Mouse (Mus musculus) forebrain, embryonic 11.5 days (tissue): ENCODE measurements around the gene Tnik. TPM values are rescaled to one million over a fixed set of nuclear protein-coding genes. Genes with fewer than 3 reads are reported as not detected.

Experiments
- ATAC-seq: fragments of 200-750 bp; cut with Nextera tagmentation; replicated peaks from 2 replicates; pipeline ENCODE4 v1.8.0; 2017; ENCODE audit warnings: moderate TSS enrichment; ENCODE audit not compliant: low FRiP score
- DNase-seq: peaks from one replicate; pipeline ENCODE4 v3.0.0-alpha.2; 2017; ENCODE audit warnings: low spot score
- H3K27ac ChIP-seq: fragments of 300-500 bp; sonication (generic); 2 replicates; pipeline ENCODE4 v1.5.1; 2014; ENCODE audit warnings: low read depth, low read length
- H3K27me3 ChIP-seq: fragments of 300-500 bp; sonication (generic); 2 replicates; pipeline ENCODE4 v1.6.1; 2014; ENCODE audit warnings: mild to moderate bottlenecking, low read length, mixed read lengths; ENCODE audit not compliant: control insufficient read depth, insufficient read depth
- H3K36me3 ChIP-seq: fragments of 300-500 bp; sonication (generic); 2 replicates; pipeline ENCODE4 v1.6.1; 2014; ENCODE audit warnings: mild to moderate bottlenecking, low read length, moderate library complexity, mixed read lengths; ENCODE audit not compliant: control insufficient read depth, insufficient read depth
- H3K4me1 ChIP-seq: fragments of 300-500 bp; sonication (generic); replicated peaks from 2 replicates; pipeline ENCODE4 v1.6.1; 2014; ENCODE audit warnings: low read length, mixed read lengths; ENCODE audit not compliant: control insufficient read depth, insufficient read depth
- H3K4me2 ChIP-seq: fragments of 300-500 bp; sonication (generic); 2 replicates; pipeline ENCODE4 v1.6.1; 2014; ENCODE audit warnings: low read depth, mild to moderate bottlenecking, low read length, moderate library complexity, mixed read lengths; ENCODE audit not compliant: severe bottlenecking
- H3K4me3 ChIP-seq: fragments of 300-500 bp; sonication (generic); 2 replicates; pipeline ENCODE4 v1.5.1; 2014; ENCODE audit warnings: low read depth, low read length
- H3K9ac ChIP-seq: fragments of 300-500 bp; sonication (generic); 2 replicates; pipeline ENCODE4 v1.6.1; 2014; ENCODE audit warnings: low read length
- H3K9me3 ChIP-seq: fragments of 300-500 bp; sonication (generic); 2 replicates; pipeline ENCODE4 v1.6.1; 2016; ENCODE audit warnings: low read length, mixed read lengths; ENCODE audit not compliant: control insufficient read depth
- WGBS: fragments of 180-500 bp; shearing (Covaris S2); extraction: QIAGEN DNeasy Blood & Tissue Kit; methylation state at CpG from one replicate; pipeline ENCODE4 v1.1.7; 2014; 5-methylcytosine and 5-hydroxymethylcytosine counted together
- polyA plus RNA-seq: library from polyadenylated mRNA; unstranded; fragments of >200 nt; fragmentation: Nextera tagmentation; extraction: Ambion mirVana; gene quantifications from 2 replicates; pipeline ENCODE4 v1.2.1, GENCODE M21; 2014

The Tnik gene
- polyA plus RNA-seq, 1 experiment from 2014 or later, result 21.7 TPM

- no peak overlapping the region for H3K27ac ChIP-seq
- no peak overlapping the region for H3K9ac ChIP-seq
- no peaks in the 10 kb centered on the region for H3K9me3 ChIP-seq
- H3K4me1 ChIP-seq, result peaks cover 3% of the 10 kb centered on the region; the same call in 1 of the 2 replicates
- H3K4me2 ChIP-seq, result no peak overlapping the region
- H3K4me3 ChIP-seq, result no peak overlapping the region
- ATAC-seq, result peak; percentile 71; the same call in 1 of the 2 replicates
- no peaks in the 10 kb centered on the region for H3K36me3 ChIP-seq
- WGBS, result 33% methylated on average over 2 of the region's 2 CpGs
- peak; percentile 62 for DNase-seq
- H3K27me3 ChIP-seq, result no peaks in the 10 kb centered on the region
These were observed 153.0 kb downstream of the Tnik start for GRCm38 (mm10) chr3:28415986-28416385.

- H3K4me3 ChIP-seq, result no peak overlapping the region
- peaks cover 3% of the 10 kb centered on the region; the same call in 1 of the 2 replicates for H3K4me1 ChIP-seq
- DNase-seq, result no peak
- no peak overlapping the region for H3K9ac ChIP-seq
- no peaks in the 10 kb centered on the region for H3K27me3 ChIP-seq
- no peaks in the 10 kb centered on the region for H3K36me3 ChIP-seq
- no peak overlapping the region for H3K27ac ChIP-seq
- WGBS, result 86% methylated on average over 5 of the region's 5 CpGs
- ATAC-seq, result no peak
- no peak overlapping the region for H3K4me2 ChIP-seq
- H3K9me3 ChIP-seq, result no peaks in the 10 kb centered on the region
These were observed 154.2 kb downstream of the Tnik start for GRCm38 (mm10) chr3:28417091-28417715.

- H3K27ac ChIP-seq, result no peak overlapping the region
- no peak for DNase-seq
- H3K9ac ChIP-seq, result no peak overlapping the region
- ATAC-seq, result no peak
- H3K4me2 ChIP-seq, result no peak overlapping the region
- no peak overlapping the region for H3K4me3 ChIP-seq
- H3K4me1 ChIP-seq, result peaks cover 3% of the 10 kb centered on the region; the same call in 1 of the 2 replicates
- WGBS, result 89% methylated on average over 6 of the region's 6 CpGs
- no peaks in the 10 kb centered on the region for H3K9me3 ChIP-seq
- no peaks in the 10 kb centered on the region for H3K36me3 ChIP-seq
- H3K27me3 ChIP-seq, result no peaks in the 10 kb centered on the region
These were observed 157.2 kb downstream of the Tnik start for GRCm38 (mm10) chr3:28420194-28420593.

GRCm38 (mm10) chr3:28420698-28421097, 157.7 kb downstream of the Tnik start:
- Histone ChIP-seq H3K9ac (no peak overlapping the region), H3K4me3 (no peak overlapping the region), H3K9me3 (no peaks in the 10 kb centered on the region), H3K36me3 (no peaks in the 10 kb centered on the region), H3K4me2 (no peak overlapping the region), H3K4me1 (no peaks in the 10 kb centered on the region; the same call in 1 of the 2 replicates), H3K27ac (no peak overlapping the region), H3K27me3 (no peaks in the 10 kb centered on the region)
- no peak for ATAC-seq
- no peak for DNase-seq
- WGBS, result 59% methylated on average over 3 of the region's 3 CpGs

GRCm38 (mm10) chr3:28421798-28422197, 158.8 kb downstream of the Tnik start:
- WGBS, result 74% methylated on average over 6 of the region's 6 CpGs
- ATAC-seq, result no peak

GRCm38 (mm10) chr3:28422221-28422620, 159.2 kb downstream of the Tnik start:
- no peak for ATAC-seq
- Histone ChIP-seq H3K4me3 (no peak overlapping the region), H3K9ac (no peak overlapping the region), H3K4me2 (no peak overlapping the region), H3K36me3 (no peaks in the 10 kb centered on the region), H3K27ac (no peak overlapping the region), H3K9me3 (no peaks in the 10 kb centered on the region), H3K4me1 (no peaks in the 10 kb centered on the region), H3K27me3 (no peaks in the 10 kb centered on the region)
- DNase-seq, result no peak
- WGBS, result 91% methylated on average over 1 of the region's 1 CpGs

More at GRCm38 (mm10) chr3:28421798-28422197, 158.8 kb downstream of the Tnik start:
- no peaks in the 10 kb centered on the region for H3K27me3 ChIP-seq
- no peaks in the 10 kb centered on the region for H3K9me3 ChIP-seq
- no peak overlapping the region for H3K4me2 ChIP-seq
- no peak for DNase-seq
- no peaks in the 10 kb centered on the region for H3K4me1 ChIP-seq
- H3K4me3 ChIP-seq, result no peak overlapping the region
- H3K27ac ChIP-seq, result no peak overlapping the region
- no peak overlapping the region for H3K9ac ChIP-seq
- no peaks in the 10 kb centered on the region for H3K36me3 ChIP-seq

- Histone ChIP-seq H3K27ac (no peak overlapping the region), H3K9me3 (no peaks in the 10 kb centered on the region), H3K4me1 (no peaks in the 10 kb centered on the region), H3K4me3 (no peak overlapping the region), H3K4me2 (no peak overlapping the region), H3K36me3 (no peaks in the 10 kb centered on the region), H3K9ac (no peak overlapping the region), H3K27me3 (no peaks in the 10 kb centered on the region)
- 88% methylated on average over 6 of the region's 6 CpGs for WGBS
- no peak for ATAC-seq
- DNase-seq, result no peak
These were observed 162.9 kb downstream of the Tnik start for GRCm38 (mm10) chr3:28425911-28426310.

GRCm38 (mm10) chr3:28431459-28431858, 168.4 kb downstream of the Tnik start:
- Histone ChIP-seq H3K36me3 (no peaks in the 10 kb centered on the region), H3K27me3 (no peaks in the 10 kb centered on the region), H3K9ac (no peak overlapping the region), H3K27ac (no peak overlapping the region), H3K4me3 (no peak overlapping the region), H3K4me2 (no peak overlapping the region), H3K9me3 (no peaks in the 10 kb centered on the region), H3K4me1 (no peaks in the 10 kb centered on the region)
- ATAC-seq, result no peak
- DNase-seq, result no peak
- WGBS, result 93% methylated on average over 2 of the region's 2 CpGs

GRCm38 (mm10) chr3:28432321-28432720, 169.3 kb downstream of the Tnik start:
- H3K27me3 ChIP-seq, result no peaks in the 10 kb centered on the region
- no peak for DNase-seq
- no peak overlapping the region for H3K9ac ChIP-seq
- H3K36me3 ChIP-seq, result no peaks in the 10 kb centered on the region
- ATAC-seq, result no peak
- H3K4me3 ChIP-seq, result no peak overlapping the region
- H3K4me1 ChIP-seq, result no peaks in the 10 kb centered on the region
- 87% methylated on average over 5 of the region's 5 CpGs for WGBS
- H3K9me3 ChIP-seq, result no peaks in the 10 kb centered on the region
- no peak overlapping the region for H3K27ac ChIP-seq
- no peak overlapping the region for H3K4me2 ChIP-seq
